Mouse (Mus musculus): ENCODE measurements around the gene Gm12569.

The Gm12569 gene

GRCm38 (mm10) chr11:51220308-51220707 lies at the start of gene Gm12569:
Gene Gm12569 (plus strand): TSS chr11:51220473.
- DNase-seq (ENCODE audit: low read depth, low spot score): peak; percentile 56

GRCm38 (mm10) chr11:51202726-51203125 lies 17.5 kb upstream of the Gm12569 start:
- no peak for DNase-seq (ENCODE audit: low read depth, low spot score)

GRCm38 (mm10) chr11:51207758-51208157 lies 12.5 kb upstream of the Gm12569 start:
- DNase-seq (ENCODE audit: low read depth, low spot score): no peak

- DNase-seq (ENCODE audit: low read depth, low spot score): no peak
These were observed 8.8 kb upstream of the Gm12569 start for GRCm38 (mm10) chr11:51211426-51211825.

GRCm38 (mm10) chr11:51214021-51214420 lies 6.3 kb upstream of the Gm12569 start:
- DNase-seq (ENCODE audit: low read depth, low spot score): peak; percentile 20

GRCm38 (mm10) chr11:51219396-51219980 lies 785 bp upstream of the Gm12569 start:
- peak; percentile 39 for DNase-seq (ENCODE audit: low read depth, low spot score)

- no peak for DNase-seq (ENCODE audit: low read depth, low spot score)
These were observed 6.8 kb downstream of the Gm12569 start for GRCm38 (mm10) chr11:51227104-51227503.

- DNase-seq (ENCODE audit: low read depth, low spot score): no peak
These were observed 14.4 kb downstream of the Gm12569 start for GRCm38 (mm10) chr11:51234626-51235025.

- DNase-seq (ENCODE audit: low read depth, low spot score): no peak
These were observed 22.6 kb downstream of the Gm12569 start for GRCm38 (mm10) chr11:51242897-51243296.

- no peak for DNase-seq (ENCODE audit: low read depth, low spot score)
These were observed 36.7 kb downstream of the Gm12569 start for GRCm38 (mm10) chr11:51257006-51257405.

- DNase-seq (ENCODE audit: low read depth, low spot score): no peak
These were observed 41.5 kb downstream of the Gm12569 start, which contains the start of gene Clk4 for GRCm38 (mm10) chr11:51261680-51262219. Gene Clk4 (plus strand): TSS chr11:51261730.

- peak; percentile 99 for DNase-seq (ENCODE audit: low read depth, low spot score)
These were observed 42.3 kb downstream of the Gm12569 start, which contains the start of gene BC049762 for GRCm38 (mm10) chr11:51262342-51263285. Gene BC049762 (minus strand): TSS chr11:51263046.

GRCm38 (mm10) chr11:51263286-51263831 lies 43.1 kb downstream of the Gm12569 start:
- no peak for DNase-seq (ENCODE audit: low read depth, low spot score)

GRCm38 (mm10) chr11:51264352-51264751 lies 44.1 kb downstream of the Gm12569 start:
- DNase-seq (ENCODE audit: low read depth, low spot score): no peak

- DNase-seq (ENCODE audit: low read depth, low spot score): no peak
These were observed 45.1 kb downstream of the Gm12569 start for GRCm38 (mm10) chr11:51265326-51265725.

GRCm38 (mm10) chr11:51274418-51274817 lies 54.1 kb downstream of the Gm12569 start:
- DNase-seq (ENCODE audit: low read depth, low spot score): no peak

All from WW6 (cell line).